Mouse (Mus musculus) erythroblast, adult 5-6 weeks (primary cell): ENCODE results near the gene Plxna2. TPM values are rescaled to one million over a fixed set of nuclear protein-coding genes. Genes with fewer than 3 reads are reported as not detected.

Source experiments
- ATAC-seq: replicated peaks from 2 replicates; pipeline ENCODE4 v1.8.0; 2016; ENCODE audit warnings: moderate number of reproducible peaks, mild to moderate bottlenecking, moderate TSS enrichment, inconsistent platforms; ENCODE audit not compliant: poor library complexity, low FRiP score, severe bottlenecking
- total RNA-seq, 2 experiments: library from RNA; stranded (forward) in 1 of 2; stranded (reverse) in 1 of 2; fragments of 150-400 nt in 1 of 2; fragments of 200-764, 138-1000 nt in 1 of 2; gene quantifications; 2 replicates each; pipeline versions ENCODE4 v1.2.3 to v1.2.4; 2015 to 2017; ENCODE audit warnings: low replicate concordance in 2 of 2

Plxna2 gene
- total RNA-seq, 2 experiments from 2014 or later: 0.09 to 1.3 TPM

DNA sequence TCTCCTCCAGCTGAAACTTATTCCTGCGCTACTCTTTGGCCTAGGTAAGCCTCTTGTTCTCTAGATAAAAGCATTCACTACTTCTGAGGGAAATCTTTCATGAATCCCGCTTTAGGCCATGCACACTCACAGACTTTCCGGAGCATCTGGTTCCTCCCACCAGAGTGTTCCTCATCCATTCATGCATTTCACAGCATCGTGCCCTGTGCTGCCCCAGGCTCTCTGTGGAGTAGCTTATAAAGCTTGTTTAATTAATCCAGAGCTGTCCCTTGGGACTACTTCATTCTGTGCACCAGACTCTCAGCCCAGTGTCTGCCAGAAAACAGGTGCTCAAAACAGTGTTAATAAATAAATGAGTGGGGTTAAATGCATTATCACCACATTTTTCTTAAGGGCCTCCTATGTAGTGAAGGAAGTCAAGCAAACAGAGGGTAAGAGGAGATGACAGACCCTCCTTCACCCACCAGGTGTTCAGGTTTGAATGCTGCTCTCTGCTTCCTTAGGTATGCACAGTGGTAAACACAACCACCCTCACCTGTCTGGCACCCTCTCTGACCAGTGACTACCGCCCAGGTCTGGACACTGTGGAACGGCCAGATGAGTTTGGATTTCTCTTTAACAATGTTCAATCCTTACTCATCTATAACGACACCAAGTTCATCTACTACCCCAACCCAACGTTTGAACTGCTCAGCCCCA lies 175.4 kb downstream of the Plxna2 start:
- no peak for ATAC-seq

DNA sequence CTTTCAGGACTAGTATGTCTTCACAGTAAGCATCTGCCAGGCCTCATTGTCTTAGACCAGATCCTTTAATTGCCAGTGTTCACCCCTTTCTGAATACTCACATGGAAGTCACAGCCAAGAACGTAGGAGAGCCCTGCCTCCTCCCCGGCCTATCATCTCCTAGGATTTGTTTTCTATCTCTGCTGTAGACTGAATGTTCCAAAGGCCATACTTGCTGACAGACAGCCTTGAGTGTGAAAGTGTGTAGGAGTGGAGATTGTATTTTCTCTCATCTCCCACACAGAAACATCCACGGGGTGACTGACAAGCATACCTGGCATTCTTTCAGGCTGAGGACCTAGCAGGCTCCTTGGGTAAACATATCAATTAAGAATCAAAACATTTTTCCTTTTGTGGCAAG lies 177.3 kb downstream of the Plxna2 start:
- ATAC-seq: no peak

DNA sequence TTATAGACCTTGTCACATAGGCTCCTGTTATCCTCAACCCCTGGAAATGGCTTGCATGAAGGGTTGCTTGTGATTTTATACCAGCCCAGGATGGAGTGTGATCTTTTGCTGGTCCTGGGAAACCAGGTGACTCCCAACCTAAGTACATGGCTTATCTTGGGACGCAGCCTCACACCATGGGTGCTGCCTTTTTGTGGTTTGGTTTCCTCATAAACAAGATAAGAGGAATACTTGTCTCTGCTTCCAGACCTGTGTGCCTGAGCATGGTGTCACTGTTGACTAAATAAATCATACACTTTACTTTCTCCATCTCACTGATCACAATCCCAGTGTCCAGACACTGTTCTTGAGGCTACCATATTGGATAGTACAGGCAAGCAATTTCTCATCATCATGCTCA lies 179.8 kb downstream of the Plxna2 start:
- ATAC-seq: 0 out of 2 replicates have a peak, but pooled peaks have one; percentile 20

DNA sequence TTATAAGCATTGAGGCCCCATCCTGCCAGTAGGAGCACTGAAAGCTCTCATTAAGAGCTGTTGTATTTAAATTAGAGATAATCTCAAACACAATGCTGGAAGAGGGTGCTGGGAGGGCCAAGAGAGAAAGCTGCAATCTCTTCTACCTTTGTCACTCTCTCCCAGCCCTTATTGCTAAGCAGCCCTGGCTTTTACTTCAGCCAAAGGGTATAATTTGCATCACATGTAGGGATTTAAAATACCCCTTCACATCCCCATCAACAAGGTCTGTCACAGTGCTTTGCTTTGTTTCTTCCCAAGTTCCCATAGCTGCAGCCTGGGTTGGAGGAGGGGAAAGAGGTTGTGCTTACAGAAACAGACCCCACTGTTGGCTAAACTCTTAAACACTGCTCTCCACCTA lies 180.5 kb downstream of the Plxna2 start:
- ATAC-seq: no peak

- ATAC-seq: no peak
Measured at GRCm38 (mm10) chr1:194808261-194808660, 190.2 kb downstream of the Plxna2 start.

- ATAC-seq: no peak
Measured at GRCm38 (mm10) chr1:194808681-194809080, 190.7 kb downstream of the Plxna2 start.

GRCm38 (mm10) chr1:194809600-194809999 lies 191.6 kb downstream of the Plxna2 start:
- ATAC-seq: no peak; the same call in 1 of the 2 replicates

DNA sequence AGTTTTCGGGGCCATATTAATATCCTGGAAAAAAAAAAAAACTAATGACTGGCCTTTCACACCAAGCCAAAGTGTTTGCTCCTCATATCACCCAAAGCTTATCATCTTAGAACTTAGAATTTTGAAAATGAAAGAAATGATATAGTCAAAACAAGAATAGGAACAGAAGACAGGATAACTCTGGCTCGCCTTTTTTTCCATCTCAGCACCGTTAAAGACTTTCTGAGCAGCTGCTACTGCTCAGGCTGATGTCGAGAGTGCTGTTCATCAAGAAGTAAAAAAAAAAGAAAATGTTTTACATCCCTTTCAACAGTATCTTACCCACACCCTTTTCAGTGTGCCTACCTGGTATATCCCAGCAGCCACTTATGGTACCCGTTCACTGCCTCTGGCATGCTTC lies 196.2 kb downstream of the Plxna2 start:
- no peak for ATAC-seq

DNA sequence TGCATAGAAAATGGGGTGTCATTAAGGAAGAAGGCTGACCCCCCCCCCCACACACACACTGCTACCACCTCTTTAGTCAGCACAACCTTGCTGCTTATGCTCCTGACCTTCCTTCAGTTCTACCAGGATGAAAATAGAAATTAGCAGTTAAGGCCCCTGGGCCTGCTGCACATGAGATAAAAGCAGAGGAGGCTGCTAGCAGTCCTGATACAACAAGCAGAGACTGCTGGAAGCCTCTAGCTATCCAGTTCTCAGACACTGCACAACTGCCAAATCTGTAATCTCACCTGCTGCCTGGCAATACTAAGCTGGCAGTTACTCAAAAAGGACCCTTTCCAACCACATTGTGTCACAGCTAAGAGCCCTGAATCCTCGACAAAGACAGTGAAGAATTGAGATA lies 197.5 kb downstream of the Plxna2 start:
- ATAC-seq: peak; percentile 53

GRCm38 (mm10) chr1:194816913-194817312 lies 198.9 kb downstream of the Plxna2 start:
- peak; percentile 74 for ATAC-seq

DNA sequence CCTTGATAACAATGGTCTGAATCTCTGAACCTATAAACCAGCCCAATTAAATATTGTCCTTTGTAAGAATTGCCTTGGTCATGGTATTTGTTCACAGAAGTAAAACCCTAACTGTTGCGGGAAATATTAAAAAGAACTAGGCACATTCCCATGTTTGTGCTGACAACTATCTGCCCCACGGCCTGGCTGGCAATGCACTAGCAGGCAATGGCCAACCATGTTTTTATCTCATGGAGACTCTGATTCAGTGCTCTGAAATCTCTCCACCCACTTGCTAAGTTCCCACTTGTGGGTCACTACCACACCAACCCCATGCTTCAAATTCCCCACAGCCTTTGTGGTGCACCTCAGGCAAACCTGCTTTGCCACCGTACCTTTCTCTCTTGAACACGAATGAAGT lies 202.9 kb downstream of the Plxna2 start:
- no peak for ATAC-seq

DNA sequence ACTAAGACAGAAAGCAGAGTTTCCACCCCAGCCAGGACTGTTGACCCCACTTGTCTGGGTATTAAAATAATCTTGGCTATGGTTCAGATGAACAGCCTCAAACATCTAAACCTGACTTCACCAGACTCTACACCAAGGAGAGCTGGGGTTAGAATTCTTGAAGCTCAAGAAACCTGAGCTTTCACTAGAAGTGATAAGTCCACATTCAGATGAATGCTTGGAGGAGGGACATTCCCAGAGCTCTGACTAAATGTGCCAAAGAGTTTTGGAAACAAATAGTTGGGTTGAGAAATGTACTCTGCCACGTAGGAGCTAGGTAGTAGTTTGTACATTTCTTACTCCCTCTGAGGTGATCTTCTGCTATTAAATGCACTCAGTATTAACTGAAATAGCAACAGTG lies 203.7 kb downstream of the Plxna2 start:
- no peak for ATAC-seq

- no peak for ATAC-seq
Measured at GRCm38 (mm10) chr1:194828316-194828715, 210.3 kb downstream of the Plxna2 start.

- no peak for ATAC-seq
Measured at GRCm38 (mm10) chr1:194835238-194835637, 217.2 kb downstream of the Plxna2 start.

- no peak for ATAC-seq
Measured at GRCm38 (mm10) chr1:194836182-194836581, 218.2 kb downstream of the Plxna2 start.

GRCm38 (mm10) chr1:194836671-194837070 lies 218.7 kb downstream of the Plxna2 start:
- ATAC-seq: no peak

GRCm38 (mm10) chr1:194839230-194839910 lies 221.4 kb downstream of the Plxna2 start:
- ATAC-seq: no peak

DNA sequence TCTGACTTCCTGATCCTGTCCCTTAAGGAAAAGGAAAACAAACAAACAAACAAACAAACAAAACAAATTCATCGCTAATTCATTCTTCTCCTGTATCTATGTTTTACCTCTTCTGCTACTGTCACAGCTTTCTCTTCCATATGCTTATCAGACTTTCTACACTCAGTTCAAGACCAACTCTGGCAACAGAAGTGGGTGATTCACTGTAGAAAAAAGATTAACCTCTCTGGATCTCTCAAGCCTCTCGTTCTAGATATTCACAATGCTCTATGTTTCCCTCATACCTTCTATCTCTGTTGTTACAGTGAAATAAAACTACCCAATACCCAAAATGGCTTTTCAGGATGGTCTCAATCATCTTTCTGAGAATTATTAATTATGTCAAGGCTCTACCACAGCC lies 225.0 kb downstream of the Plxna2 start:
- no peak for ATAC-seq

- ATAC-seq: no peak
Measured at GRCm38 (mm10) chr1:194847014-194847413, 229.0 kb downstream of the Plxna2 start.

- no peak for ATAC-seq
Measured at GRCm38 (mm10) chr1:194851242-194852064, 233.4 kb downstream of the Plxna2 start.

DNA sequence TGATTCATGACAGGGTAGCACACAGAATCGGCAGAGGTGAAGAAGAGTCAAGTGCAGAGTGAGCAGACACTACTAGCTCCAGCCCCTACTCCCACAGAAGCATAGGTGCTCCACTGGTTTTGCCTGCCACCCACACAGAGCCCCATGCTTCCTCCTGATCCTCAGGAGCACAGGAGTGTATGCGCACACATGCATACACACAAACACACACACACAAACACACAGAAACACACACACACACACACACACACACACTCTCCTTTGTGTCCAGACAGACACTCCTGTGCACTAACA lies 234.0 kb downstream of the Plxna2 start:
- no peak for ATAC-seq
